Mouse (Mus musculus) forebrain, embryonic 15.5 days (tissue): ENCODE results near the gene Fbxl2. TPM values are rescaled to one million over a fixed set of nuclear protein-coding genes. Genes with fewer than 3 reads are reported as not detected.

ENCODE experiments used
- ATAC-seq: fragments of 200-750 bp; cut with Nextera tagmentation; replicated peaks from 2 replicates; pipeline ENCODE4 v1.8.0; 2017; ENCODE audit warnings: mild to moderate bottlenecking, moderate TSS enrichment, moderate library complexity
- H3K27ac ChIP-seq: fragments of 300-500 bp; sonication (generic); replicated peaks from 2 replicates; pipeline ENCODE4 v1.5.1; 2015; ENCODE audit warnings: mild to moderate bottlenecking, inconsistent platforms
- H3K27me3 ChIP-seq: fragments of 300-500 bp; sonication (generic); 2 replicates; pipeline ENCODE4 v1.6.1; 2015; ENCODE audit warnings: inconsistent platforms
- H3K36me3 ChIP-seq: fragments of 300-500 bp; sonication (generic); 2 replicates; pipeline ENCODE4 v1.6.1; 2015; ENCODE audit warnings: mild to moderate bottlenecking, inconsistent platforms
- H3K4me1 ChIP-seq: fragments of 300-500 bp; sonication (generic); 2 replicates; pipeline ENCODE4 v1.6.1; 2015; ENCODE audit warnings: inconsistent platforms
- H3K4me2 ChIP-seq: fragments of 300-500 bp; sonication (generic); replicated peaks from 2 replicates; pipeline ENCODE4 v1.6.1; 2015; ENCODE audit warnings: mild to moderate bottlenecking, inconsistent platforms
- H3K4me3 ChIP-seq: fragments of 300-500 bp; sonication (generic); 2 replicates; pipeline ENCODE4 v1.5.1; 2015; ENCODE audit warnings: mild to moderate bottlenecking, inconsistent platforms
- H3K9ac ChIP-seq: fragments of 300-500 bp; sonication (generic); replicated peaks from 2 replicates; pipeline ENCODE4 v1.6.1; 2015; ENCODE audit warnings: mild to moderate bottlenecking, inconsistent platforms
- H3K9me3 ChIP-seq: fragments of 300-500 bp; sonication (generic); 2 replicates; pipeline ENCODE4 v1.6.1; 2016; ENCODE audit warnings: inconsistent platforms
- WGBS: fragments of 180-500 bp; shearing (Covaris S2); methylation state at CpG from one replicate; pipeline ENCODE4 v1.1.7; 2015; ENCODE audit warnings: mixed read lengths; 5-methylcytosine and 5-hydroxymethylcytosine counted together
- polyA plus RNA-seq: library from polyadenylated mRNA; unstranded; fragments of >200 nt; fragmentation: Nextera tagmentation; extraction: Ambion mirVana; gene quantifications from 2 replicates; pipeline ENCODE4 v1.2.1, GENCODE M21; 2015

Fbxl2 gene
- polyA plus RNA-seq, 1 experiment from 2014 or later: 22.5 TPM

GRCm38 (mm10) chr9:113981099-113981880 lies 64.7 kb downstream of the Fbxl2 start:
- Histone ChIP-seq H3K9me3 (no peaks in the 10 kb centered on the region), H3K27me3 (no peaks in the 10 kb centered on the region), H3K4me2 (no peak overlapping the region), H3K9ac (no peak overlapping the region), H3K27ac (peak overlapping the region; percentile 72), H3K4me1 (peaks cover 19% of the 10 kb centered on the region), H3K36me3 (peaks cover 32% of the 10 kb centered on the region), H3K4me3 (no peak overlapping the region)
- 39% methylated on average over 16 of the region's 16 CpGs for WGBS
- ATAC-seq: peak; percentile 84

- Histone ChIP-seq H3K27ac (no peak overlapping the region), H3K4me3 (no peak overlapping the region), H3K9me3 (no peaks in the 10 kb centered on the region), H3K4me2 (no peak overlapping the region), H3K9ac (no peak overlapping the region), H3K36me3 (peaks cover 50% of the 10 kb centered on the region), H3K4me1 (peaks cover 19% of the 10 kb centered on the region), H3K27me3 (no peaks in the 10 kb centered on the region)
- no peak for ATAC-seq
- 94% methylated on average over 13 of the region's 13 CpGs for WGBS
These were observed 66.6 kb downstream of the Fbxl2 start for GRCm38 (mm10) chr9:113979356-113979755.

- no peak overlapping the region for H3K27ac ChIP-seq
- H3K9me3 ChIP-seq: no peaks in the 10 kb centered on the region
- no peak overlapping the region for H3K4me2 ChIP-seq
- peaks cover 57% of the 10 kb centered on the region for H3K36me3 ChIP-seq
- whole genome bisulfite sequencing: 78% methylated on average over 7 of the region's 7 CpGs
- no peak for ATAC-seq
- peaks cover 19% of the 10 kb centered on the region for H3K4me1 ChIP-seq
- no peaks in the 10 kb centered on the region for H3K27me3 ChIP-seq
- no peak overlapping the region for H3K4me3 ChIP-seq
- no peak overlapping the region for H3K9ac ChIP-seq
These were observed 67.3 kb downstream of the Fbxl2 start for GRCm38 (mm10) chr9:113978656-113979055.

- no peak overlapping the region for H3K27ac ChIP-seq
- no peak for ATAC-seq
- H3K4me2 ChIP-seq: no peak overlapping the region
- WGBS: 86% methylated on average over 11 of the region's 11 CpGs
- H3K9me3 ChIP-seq: no peaks in the 10 kb centered on the region
- H3K4me3 ChIP-seq: no peak overlapping the region
- no peaks in the 10 kb centered on the region for H3K27me3 ChIP-seq
- no peak overlapping the region for H3K9ac ChIP-seq
- H3K36me3 ChIP-seq: peaks cover 70% of the 10 kb centered on the region
- H3K4me1 ChIP-seq: peaks cover 19% of the 10 kb centered on the region
These were observed 68.7 kb downstream of the Fbxl2 start for GRCm38 (mm10) chr9:113977225-113977840.

GRCm38 (mm10) chr9:113976264-113976663 lies 69.7 kb downstream of the Fbxl2 start:
- Histone ChIP-seq H3K27me3 (no peaks in the 10 kb centered on the region), H3K4me2 (no peak overlapping the region), H3K4me1 (peaks cover 10% of the 10 kb centered on the region), H3K4me3 (no peak overlapping the region), H3K36me3 (peaks cover 75% of the 10 kb centered on the region), H3K27ac (no peak overlapping the region), H3K9ac (no peak overlapping the region), H3K9me3 (no peaks in the 10 kb centered on the region)
- 93% methylated on average over 10 of the region's 10 CpGs for WGBS
- ATAC-seq: no peak

GRCm38 (mm10) chr9:113975442-113975841 lies 70.5 kb downstream of the Fbxl2 start:
- no peaks in the 10 kb centered on the region for H3K27me3 ChIP-seq
- peaks cover 2% of the 10 kb centered on the region; the same call in 1 of the 2 replicates for H3K4me1 ChIP-seq
- peaks cover 81% of the 10 kb centered on the region for H3K36me3 ChIP-seq
- ATAC-seq: no peak
- no peak overlapping the region for H3K27ac ChIP-seq
- WGBS: 85% methylated on average over 7 of the region's 7 CpGs
- H3K4me2 ChIP-seq: no peak overlapping the region
- H3K9ac ChIP-seq: no peak overlapping the region
- no peaks in the 10 kb centered on the region for H3K9me3 ChIP-seq
- H3K4me3 ChIP-seq: no peak overlapping the region

- H3K36me3 ChIP-seq: peaks cover 84% of the 10 kb centered on the region
- 90% methylated on average over 4 of the region's 4 CpGs for WGBS
- H3K27me3 ChIP-seq: no peaks in the 10 kb centered on the region
- no peak for ATAC-seq
- H3K27ac ChIP-seq: no peak overlapping the region
- H3K4me2 ChIP-seq: no peak overlapping the region
- H3K9ac ChIP-seq: no peak overlapping the region
- H3K4me1 ChIP-seq: no peaks in the 10 kb centered on the region
- no peak overlapping the region for H3K4me3 ChIP-seq
- no peaks in the 10 kb centered on the region for H3K9me3 ChIP-seq
These were observed 71.0 kb downstream of the Fbxl2 start for GRCm38 (mm10) chr9:113974945-113975344.

- Histone ChIP-seq H3K9ac (no peak overlapping the region), H3K27me3 (no peaks in the 10 kb centered on the region), H3K4me3 (no peak overlapping the region), H3K36me3 (peaks cover 90% of the 10 kb centered on the region), H3K4me2 (no peak overlapping the region), H3K9me3 (no peaks in the 10 kb centered on the region), H3K4me1 (no peaks in the 10 kb centered on the region), H3K27ac (no peak overlapping the region)
- no peak for ATAC-seq
- WGBS: 70% methylated on average over 4 of the region's 4 CpGs
These were observed 72.1 kb downstream of the Fbxl2 start for GRCm38 (mm10) chr9:113973857-113974256.

GRCm38 (mm10) chr9:113971615-113972014 lies 74.4 kb downstream of the Fbxl2 start:
- Histone ChIP-seq H3K9me3 (no peaks in the 10 kb centered on the region), H3K27me3 (no peaks in the 10 kb centered on the region), H3K9ac (no peak overlapping the region), H3K4me3 (no peak overlapping the region), H3K4me2 (no peak overlapping the region), H3K4me1 (no peaks in the 10 kb centered on the region), H3K36me3 (peaks cover 86% of the 10 kb centered on the region), H3K27ac (no peak overlapping the region)
- 86% methylated on average over 8 of the region's 8 CpGs for WGBS
- ATAC-seq: no peak

GRCm38 (mm10) chr9:113970041-113970440 lies 76.0 kb downstream of the Fbxl2 start:
- ATAC-seq: no peak
- Histone ChIP-seq H3K4me3 (no peak overlapping the region), H3K27ac (no peak overlapping the region), H3K4me1 (no peaks in the 10 kb centered on the region), H3K9me3 (no peaks in the 10 kb centered on the region), H3K27me3 (no peaks in the 10 kb centered on the region), H3K4me2 (no peak overlapping the region), H3K36me3 (peaks cover 86% of the 10 kb centered on the region), H3K9ac (no peak overlapping the region)
- 91% methylated on average over 14 of the region's 14 CpGs for WGBS

- no peak for ATAC-seq
- Histone ChIP-seq H3K36me3 (peaks cover 85% of the 10 kb centered on the region), H3K27me3 (no peaks in the 10 kb centered on the region), H3K9ac (no peak overlapping the region), H3K27ac (no peak overlapping the region), H3K9me3 (no peaks in the 10 kb centered on the region), H3K4me3 (no peak overlapping the region), H3K4me2 (no peak overlapping the region), H3K4me1 (no peaks in the 10 kb centered on the region)
- WGBS: 89% methylated on average over 8 of the region's 8 CpGs
These were observed 76.6 kb downstream of the Fbxl2 start for GRCm38 (mm10) chr9:113969399-113969798.

GRCm38 (mm10) chr9:113968967-113969366 lies 77.0 kb downstream of the Fbxl2 start:
- no peaks in the 10 kb centered on the region for H3K9me3 ChIP-seq
- WGBS: 96% methylated on average over 7 of the region's 7 CpGs
- H3K9ac ChIP-seq: no peak overlapping the region
- peaks cover 85% of the 10 kb centered on the region for H3K36me3 ChIP-seq
- H3K4me3 ChIP-seq: no peak overlapping the region
- no peak overlapping the region for H3K4me2 ChIP-seq
- no peak for ATAC-seq
- H3K27me3 ChIP-seq: no peaks in the 10 kb centered on the region
- H3K4me1 ChIP-seq: no peaks in the 10 kb centered on the region
- no peak overlapping the region for H3K27ac ChIP-seq
